Mouse (Mus musculus): Measurements from ENCODE around the gene Psmc6.

- TF ChIP-seq CTCF (IDR thresholded peaks at IDR 0.05; ENCODE audit: low read depth, low read length) (no peak), TAL1 (conservative IDR thresholded peaks at IDR 0.05; ENCODE audit: low read depth, low read length) (no peak)
These were observed 1.4 kb upstream of the Psmc6 start for GRCm38 (mm10) chr14:45328072-45328713.

Data from G1E (cell line).